Mouse (Mus musculus) midbrain, embryonic 13.5 days (tissue): Measurements from ENCODE around the gene Btnl10. TPM values are rescaled to one million over a fixed set of nuclear protein-coding genes. Genes with fewer than 3 reads are reported as not detected.

Experiments used
- ATAC-seq: fragments of 200-750 bp; cut with Nextera tagmentation; 2 replicates; pipeline ENCODE4 v1.8.0; 2017; ENCODE audit warnings: mild to moderate bottlenecking, moderate TSS enrichment, moderate library complexity
- H3K27ac ChIP-seq: fragments of 300-500 bp; sonication (generic); 2 replicates; pipeline ENCODE4 v1.5.1; 2015; ENCODE audit warnings: inconsistent platforms, mild to moderate bottlenecking, moderate library complexity
- H3K27me3 ChIP-seq: fragments of 300-500 bp; sonication (generic); 2 replicates; pipeline ENCODE4 v1.6.1; 2015; ENCODE audit warnings: mild to moderate bottlenecking, inconsistent platforms
- H3K36me3 ChIP-seq: fragments of 300-500 bp; sonication (generic); 2 replicates; pipeline ENCODE4 v1.6.1; 2015; ENCODE audit warnings: mild to moderate bottlenecking, inconsistent platforms
- H3K4me1 ChIP-seq: fragments of 300-500 bp; sonication (generic); replicated peaks from 2 replicates; pipeline ENCODE4 v1.6.1; 2015; ENCODE audit warnings: inconsistent platforms
- H3K4me2 ChIP-seq: fragments of 300-500 bp; sonication (generic); replicated peaks from 2 replicates; pipeline ENCODE4 v1.6.1; 2015; ENCODE audit warnings: moderate library complexity, mild to moderate bottlenecking, inconsistent platforms
- H3K4me3 ChIP-seq: fragments of 300-500 bp; sonication (generic); replicated peaks from 2 replicates; pipeline ENCODE4 v1.5.1; 2015; ENCODE audit warnings: mild to moderate bottlenecking, inconsistent platforms
- H3K9ac ChIP-seq: fragments of 300-500 bp; sonication (generic); replicated peaks from 2 replicates; pipeline ENCODE4 v1.6.1; 2015; ENCODE audit warnings: mild to moderate bottlenecking, inconsistent platforms
- H3K9me3 ChIP-seq: fragments of 300-500 bp; sonication (generic); 2 replicates; pipeline ENCODE4 v1.6.1; 2016; ENCODE audit warnings: mild to moderate bottlenecking, inconsistent platforms
- WGBS: fragments of 180-500 bp; shearing (Covaris S2); methylation state at CpG from one replicate; pipeline ENCODE4 v1.1.7; 2015; 5-methylcytosine and 5-hydroxymethylcytosine counted together
- polyA plus RNA-seq: library from polyadenylated mRNA; unstranded; fragments of >200 nt; fragmentation: Nextera tagmentation; extraction: Ambion mirVana; gene quantifications from 2 replicates; pipeline ENCODE4 v1.2.1, GENCODE M21; 2015

Btnl10 gene
- not detected in 2 replicates for polyA plus RNA-seq

GRCm38 (mm10) chr11:58917745-58918366, at the start of gene Btnl10:
Gene Btnl10, plus strand, starts transcription at chr11:58917908.
- Histone ChIP-seq H3K4me1 (peaks cover 9% of the 10 kb centered on the region), H3K9ac (no peak within 1 kb of the TSS), H3K27me3 (no peaks in the 10 kb centered on the region), H3K9me3 (no peaks in the 10 kb centered on the region), H3K4me3 (no peak within 1 kb of the TSS), H3K36me3 (no peaks in the 10 kb centered on the region), H3K4me2 (no peak within 1 kb of the TSS), H3K27ac (no peak within 1 kb of the TSS)
- ATAC-seq, result no peak
- WGBS, result 87% methylated on average over 12 of the region's 12 CpGs

DNA sequence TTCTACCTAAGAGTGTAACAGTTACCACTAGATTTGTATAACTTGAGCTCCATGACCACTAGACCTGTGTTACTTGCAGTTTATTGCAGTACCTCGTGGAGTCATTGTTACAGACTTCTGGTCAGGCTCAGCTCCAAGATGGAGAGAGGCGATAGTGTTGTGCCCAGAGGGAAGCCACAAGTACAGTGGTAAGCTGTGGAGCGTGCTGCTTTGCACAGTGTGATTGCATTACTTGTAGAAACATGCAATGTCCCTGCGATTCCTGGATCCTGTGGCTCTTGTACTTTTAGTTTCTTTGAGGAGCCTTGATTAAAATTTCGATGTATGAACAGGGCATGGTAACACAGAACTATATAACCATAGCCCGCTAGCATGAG, 49.8 kb upstream of the Btnl10 start:
- Histone ChIP-seq H3K4me2 (peak overlapping the region; percentile 85), H3K4me1 (peaks cover 14% of the 10 kb centered on the region), H3K4me3 (peak overlapping the region; percentile 80), H3K9me3 (no peaks in the 10 kb centered on the region), H3K27me3 (no peaks in the 10 kb centered on the region), H3K9ac (peak overlapping the region; percentile 90), H3K27ac (0 out of 2 replicates have a peak overlapping the region, but pooled peaks have one; percentile 87), H3K36me3 (peaks cover 24% of the 10 kb centered on the region)
- WGBS, result 85% methylated on average over 6 of the region's 6 CpGs
- ATAC-seq, result no peak

GRCm38 (mm10) chr11:58870961-58871360, 46.7 kb upstream of the Btnl10 start:
- no peak for ATAC-seq

GRCm38 (mm10) chr11:58883756-58884155, 34.0 kb upstream of the Btnl10 start:
- no peak overlapping the region for H3K9ac ChIP-seq
- H3K36me3 ChIP-seq, result peaks cover 43% of the 10 kb centered on the region
- no peaks in the 10 kb centered on the region for H3K27me3 ChIP-seq
- no peak overlapping the region for H3K27ac ChIP-seq
- no peaks in the 10 kb centered on the region for H3K4me1 ChIP-seq
- 86% methylated on average over 8 of the region's 8 CpGs for WGBS
- no peaks in the 10 kb centered on the region for H3K9me3 ChIP-seq
- no peak overlapping the region for H3K4me3 ChIP-seq
- ATAC-seq, result no peak
- H3K4me2 ChIP-seq, result no peak overlapping the region

More at GRCm38 (mm10) chr11:58870961-58871360, 46.7 kb upstream of the Btnl10 start:
- H3K4me2 ChIP-seq, result no peak overlapping the region
- WGBS, result 92% methylated on average over 4 of the region's 4 CpGs
- H3K36me3 ChIP-seq, result peaks cover 27% of the 10 kb centered on the region
- H3K4me3 ChIP-seq, result no peak overlapping the region
- no peak overlapping the region for H3K27ac ChIP-seq
- H3K9ac ChIP-seq, result no peak overlapping the region
- H3K4me1 ChIP-seq, result peaks cover 14% of the 10 kb centered on the region
- H3K9me3 ChIP-seq, result no peaks in the 10 kb centered on the region
- H3K27me3 ChIP-seq, result no peaks in the 10 kb centered on the region

DNA sequence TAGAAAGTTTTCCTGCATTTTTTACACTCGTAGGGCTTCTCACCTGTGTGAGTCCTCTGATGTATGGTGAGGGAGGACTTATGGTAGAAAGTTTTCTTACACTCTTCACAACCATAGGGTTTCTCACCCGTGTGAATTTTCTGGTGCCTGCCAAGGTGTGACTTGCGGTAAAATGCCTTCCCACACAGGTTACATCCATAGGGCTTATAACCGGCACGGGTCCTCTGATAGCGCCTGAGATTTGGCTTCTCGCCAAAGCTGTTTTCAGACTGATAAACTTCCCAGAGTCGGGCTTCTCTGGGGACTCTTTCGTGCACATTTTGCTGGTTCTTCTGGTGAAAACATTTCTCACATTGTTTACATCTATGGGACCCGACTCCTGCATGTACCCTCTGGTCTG, 27.2 kb upstream of the Btnl10 start:
- Histone ChIP-seq H3K27ac (no peak overlapping the region), H3K9me3 (no peaks in the 10 kb centered on the region), H3K9ac (no peak overlapping the region), H3K27me3 (no peaks in the 10 kb centered on the region), H3K36me3 (peaks cover 51% of the 10 kb centered on the region), H3K4me2 (no peak overlapping the region), H3K4me3 (no peak overlapping the region), H3K4me1 (no peaks in the 10 kb centered on the region)
- no peak for ATAC-seq
- WGBS, result 96% methylated on average over 10 of the region's 10 CpGs

DNA sequence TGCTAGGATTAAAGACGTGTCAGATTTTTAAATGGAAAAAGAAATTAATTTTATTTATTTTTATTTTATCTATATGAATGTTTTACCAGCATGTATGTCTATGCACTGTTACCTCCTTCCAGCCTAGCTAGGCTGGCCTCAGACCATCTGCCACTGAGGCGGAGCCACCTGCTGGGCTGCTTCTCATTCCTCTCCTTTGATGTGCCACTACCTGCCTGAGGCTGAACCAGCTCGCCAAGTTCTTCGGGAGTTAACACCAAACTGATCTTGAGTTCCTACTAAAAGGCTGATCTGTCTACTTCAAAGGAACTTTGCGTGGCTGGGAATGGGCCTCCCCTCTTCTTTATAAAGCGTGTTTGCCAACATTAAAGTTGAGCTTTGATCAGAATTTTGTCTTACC, 23.3 kb upstream of the Btnl10 start:
- Histone ChIP-seq H3K36me3 (peaks cover 76% of the 10 kb centered on the region), H3K4me2 (no peak overlapping the region), H3K4me3 (no peak overlapping the region), H3K27me3 (no peaks in the 10 kb centered on the region), H3K27ac (no peak overlapping the region), H3K9ac (no peak overlapping the region), H3K4me1 (peaks cover 8% of the 10 kb centered on the region), H3K9me3 (no peaks in the 10 kb centered on the region)
- 75% methylated on average over 6 of the region's 6 CpGs for WGBS
- ATAC-seq, result no peak

DNA sequence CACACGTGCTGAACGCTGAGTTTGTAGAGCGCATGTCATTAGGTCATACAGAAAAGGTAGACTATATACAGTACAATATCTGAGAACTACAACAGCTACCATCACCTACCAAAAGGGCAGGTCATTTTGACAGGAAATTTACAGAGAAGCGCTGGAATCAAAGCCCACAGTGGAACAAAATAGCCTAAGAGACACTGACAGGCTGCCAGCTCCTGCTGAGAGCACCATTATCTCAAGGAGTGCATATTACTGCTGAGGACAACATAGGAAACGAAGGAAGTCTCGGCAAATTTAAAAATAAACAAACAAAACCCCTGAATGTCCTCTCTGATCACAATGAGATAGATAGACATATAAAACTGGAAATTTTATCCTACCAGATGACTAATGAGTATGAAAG, 20.2 kb upstream of the Btnl10 start:
- 91% methylated on average over 6 of the region's 6 CpGs for WGBS
- no peak for ATAC-seq
- H3K36me3 ChIP-seq, result peaks cover 67% of the 10 kb centered on the region
- no peaks in the 10 kb centered on the region for H3K9me3 ChIP-seq
- no peak overlapping the region for H3K4me3 ChIP-seq
- H3K27ac ChIP-seq, result no peak overlapping the region
- no peaks in the 10 kb centered on the region for H3K27me3 ChIP-seq
- H3K9ac ChIP-seq, result no peak overlapping the region
- H3K4me1 ChIP-seq, result peaks cover 18% of the 10 kb centered on the region
- no peak overlapping the region for H3K4me2 ChIP-seq

DNA sequence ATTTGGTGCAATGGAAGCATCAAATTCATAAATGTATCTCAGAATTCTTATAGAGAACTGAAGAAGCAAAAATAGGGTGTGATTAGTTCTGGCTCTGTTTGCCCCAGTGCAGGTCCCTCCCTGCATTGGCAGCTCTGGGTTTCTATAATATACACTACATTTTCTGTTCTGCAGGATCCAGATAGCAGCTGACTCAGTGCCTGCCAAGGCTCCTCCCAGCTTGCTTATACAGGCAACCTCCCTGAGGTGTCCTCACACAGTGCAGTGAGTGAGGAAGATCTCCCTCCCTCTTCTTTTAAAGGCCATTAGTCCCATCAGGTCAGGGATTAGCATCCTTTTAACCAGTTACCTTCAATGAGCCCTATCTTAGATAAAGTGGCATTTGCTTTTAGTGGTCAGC, 16.6 kb upstream of the Btnl10 start:
- H3K27me3 ChIP-seq, result no peaks in the 10 kb centered on the region
- ATAC-seq, result no peak
- H3K9me3 ChIP-seq, result no peaks in the 10 kb centered on the region
- H3K27ac ChIP-seq, result no peak overlapping the region
- no peak overlapping the region for H3K4me3 ChIP-seq
- peaks cover 42% of the 10 kb centered on the region for H3K36me3 ChIP-seq
- H3K4me2 ChIP-seq, result no peak overlapping the region
- H3K4me1 ChIP-seq, result peaks cover 28% of the 10 kb centered on the region
- no peak overlapping the region for H3K9ac ChIP-seq

DNA sequence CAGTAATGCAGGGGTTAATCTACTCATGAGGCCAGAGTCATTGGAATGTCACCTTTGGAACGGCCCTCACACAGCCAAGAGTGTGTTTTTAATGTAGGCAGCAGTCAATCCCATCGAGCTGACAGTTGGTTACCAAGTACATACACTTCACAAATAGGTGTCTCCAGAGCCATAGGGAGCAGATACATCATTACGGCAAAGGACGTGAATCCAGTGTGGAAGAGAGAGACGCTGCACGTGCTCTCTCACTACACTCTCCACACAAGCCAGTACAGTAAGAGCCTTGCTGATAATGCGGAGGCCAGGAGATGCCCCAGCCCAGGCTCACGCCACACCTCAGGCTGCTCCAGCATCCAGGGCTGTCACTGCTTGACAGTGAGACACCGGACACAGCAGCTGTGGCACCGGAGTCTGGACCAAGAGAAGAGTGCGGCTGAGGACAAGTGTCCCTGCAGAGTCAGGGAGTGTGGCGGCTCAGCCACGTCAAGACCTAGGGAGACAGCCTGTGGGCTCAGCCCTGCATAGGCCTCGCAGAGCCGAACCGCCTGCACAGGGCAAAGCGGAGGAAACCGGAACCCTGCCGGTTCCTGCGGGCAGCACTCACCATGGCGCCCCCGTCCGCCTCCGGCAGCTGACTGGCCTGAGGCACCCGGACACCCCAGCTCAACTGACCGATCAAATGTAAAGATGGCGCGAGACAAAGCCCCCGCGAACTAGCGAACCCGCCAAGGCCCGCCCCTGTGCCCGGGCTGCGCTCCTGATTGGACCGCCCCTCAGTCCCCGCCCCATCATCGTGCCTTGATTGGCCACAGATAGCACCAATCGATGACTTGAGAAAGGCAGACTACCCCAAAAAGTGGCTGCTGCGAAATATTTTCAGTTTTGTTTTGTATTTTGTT, 13.9 kb upstream of the Btnl10 start, which contains the start of gene Zfp39:
Gene Zfp39, minus strand, starts transcription at position 715 of the 899 bp plus-strand sequence.
- WGBS, result under 1% methylated on average over 40 of the region's 40 CpGs
- H3K4me2 ChIP-seq, result peak within 1 kb of the TSS; percentile 77
- H3K9ac ChIP-seq, result peak within 1 kb of the TSS; percentile 85
- no peaks in the 10 kb centered on the region for H3K9me3 ChIP-seq
- peaks cover 21% of the 10 kb centered on the region for H3K4me1 ChIP-seq
- peaks cover 23% of the 10 kb centered on the region for H3K36me3 ChIP-seq
- ATAC-seq, result peak; percentile 98
- peak within 1 kb of the TSS; percentile 83 for H3K27ac ChIP-seq
- H3K27me3 ChIP-seq, result no peaks in the 10 kb centered on the region
- H3K4me3 ChIP-seq, result peak within 1 kb of the TSS; percentile 81

- no peak overlapping the region for H3K9ac ChIP-seq
- peak overlapping the region; percentile 77 for H3K4me2 ChIP-seq
- 1% methylated on average over 8 of the region's 8 CpGs for WGBS
- peak; percentile 24 for ATAC-seq
- peaks cover 20% of the 10 kb centered on the region for H3K4me1 ChIP-seq
- H3K36me3 ChIP-seq, result peaks cover 17% of the 10 kb centered on the region
- H3K4me3 ChIP-seq, result peak overlapping the region; percentile 81
- H3K27me3 ChIP-seq, result no peaks in the 10 kb centered on the region
- H3K9me3 ChIP-seq, result no peaks in the 10 kb centered on the region
- no peak overlapping the region for H3K27ac ChIP-seq
These were observed 13.3 kb upstream of the Btnl10 start for GRCm38 (mm10) chr11:58904410-58904718.

GRCm38 (mm10) chr11:58904838-58905237, 12.9 kb upstream of the Btnl10 start:
- Histone ChIP-seq H3K4me1 (peaks cover 20% of the 10 kb centered on the region), H3K36me3 (peaks cover 17% of the 10 kb centered on the region), H3K9me3 (no peaks in the 10 kb centered on the region), H3K4me2 (peak overlapping the region; percentile 77; the same call in 1 of the 2 replicates), H3K27ac (no peak overlapping the region), H3K27me3 (no peaks in the 10 kb centered on the region), H3K9ac (no peak overlapping the region), H3K4me3 (no peak overlapping the region)
- ATAC-seq, result no peak
- 43% methylated on average over 6 of the region's 6 CpGs for WGBS

GRCm38 (mm10) chr11:58913776-58914175, 3.9 kb upstream of the Btnl10 start:
- Histone ChIP-seq H3K36me3 (no peaks in the 10 kb centered on the region), H3K4me3 (no peak overlapping the region), H3K4me1 (peaks cover 9% of the 10 kb centered on the region), H3K9me3 (no peaks in the 10 kb centered on the region), H3K27me3 (no peaks in the 10 kb centered on the region), H3K9ac (no peak overlapping the region), H3K4me2 (no peak overlapping the region), H3K27ac (no peak overlapping the region)
- WGBS, result 90% methylated on average over 1 of the region's 1 CpGs
- ATAC-seq, result no peak
